Mouse (Mus musculus) MEL (cell line): ENCODE data around the gene Zkscan17.

Experiments
- CTCF ChIP-seq, 3 experiments: IDR thresholded peaks in 2 of 3; conservative IDR thresholded peaks in 1 of 3; 2 replicates each; pipeline ENCODE4 v1.5.1; 2011 to 2012; ENCODE audit warnings: low read length in 3 of 3, low read depth in 2 of 3, mild to moderate bottlenecking in 2 of 3, improper control_type of control experiment in 1 of 3, inconsistent platforms in 1 of 3, mixed read lengths in 1 of 3, moderate library complexity in 1 of 3; ENCODE audit not compliant: control insufficient read depth in 1 of 3, insufficient read depth in 1 of 3, poor library complexity in 1 of 3, severe bottlenecking in 1 of 3
- E2F4 ChIP-seq: IDR thresholded peaks from 2 replicates; pipeline ENCODE4 v1.6.1; 2011; ENCODE audit warnings: low read depth, low read length, improper control_type of control experiment, borderline replicate concordance
- ETS1 ChIP-seq: IDR thresholded peaks from 2 replicates; pipeline ENCODE4 v1.6.1; 2012; ENCODE audit warnings: low read depth, mild to moderate bottlenecking, inconsistent platforms, low read length, improper control_type of control experiment, moderate library complexity
- GATA1 ChIP-seq: IDR thresholded peaks from 2 replicates; pipeline ENCODE4 v1.6.1; 2011; ENCODE audit warnings: low read depth, low read length, improper control_type of control experiment
- MAFK ChIP-seq: IDR thresholded peaks from 2 replicates; pipeline ENCODE4 v1.6.1; 2011; ENCODE audit warnings: low read depth, mild to moderate bottlenecking, low read length, improper control_type of control experiment, borderline replicate concordance
- MAX ChIP-seq: IDR thresholded peaks from 2 replicates; pipeline ENCODE4 v1.6.1; 2011; ENCODE audit warnings: low read length, improper control_type of control experiment
- POLR2AphosphoS5 ChIP-seq: IDR thresholded peaks from 2 replicates; pipeline ENCODE4 v1.6.1; 2012; ENCODE audit warnings: low read depth, borderline replicate concordance, mild to moderate bottlenecking, inconsistent platforms, low read length, moderate library complexity, mixed read lengths
- SMC3 ChIP-seq: IDR thresholded peaks from 2 replicates; pipeline ENCODE4 v1.6.1; 2011; ENCODE audit warnings: low read depth, low read length, improper control_type of control experiment

- TF ChIP-seq CTCF (IDR thresholded peaks at IDR 0.05 in 2 of 3, conservative IDR thresholded peaks at IDR 0.05 in 1 of 3; ENCODE audit: control insufficient read depth in 1 of 3, insufficient read depth in 1 of 3, low read depth in 2 of 3, low read length in 3 of 3, poor library complexity in 1 of 3, severe bottlenecking in 1 of 3) (no peak), ETS1 (no peak), GATA1 (no peak), POLR2AphosphoS5 (no peak), E2F4 (no peak), MAX (no peak), MAFK (no peak), SMC3 (no peak)
Measured at GRCm38 (mm10) chr11:59458973-59459372, 67.6 kb downstream of the Zkscan17 start.
